Mouse (Mus musculus) adrenal gland, adult (tissue): ENCODE measurements around the gene Ppp2r2c.

Source experiments
- DNase-seq, 2 experiments: peaks; one replicate each; pipeline ENCODE4 v3.0.0; 2022 to 2023; ENCODE audit warnings: low spot score in 1 of 2; ENCODE audit not compliant: inconsistent age in 2 of 2

Ppp2r2c gene

GRCm38 (mm10) chr5:36895621-36896573, 27.6 kb downstream of the Ppp2r2c start:
- no peak for DNase-seq

GRCm38 (mm10) chr5:36897999-36898398, 29.7 kb downstream of the Ppp2r2c start:
- DNase-seq, result no peak

DNA sequence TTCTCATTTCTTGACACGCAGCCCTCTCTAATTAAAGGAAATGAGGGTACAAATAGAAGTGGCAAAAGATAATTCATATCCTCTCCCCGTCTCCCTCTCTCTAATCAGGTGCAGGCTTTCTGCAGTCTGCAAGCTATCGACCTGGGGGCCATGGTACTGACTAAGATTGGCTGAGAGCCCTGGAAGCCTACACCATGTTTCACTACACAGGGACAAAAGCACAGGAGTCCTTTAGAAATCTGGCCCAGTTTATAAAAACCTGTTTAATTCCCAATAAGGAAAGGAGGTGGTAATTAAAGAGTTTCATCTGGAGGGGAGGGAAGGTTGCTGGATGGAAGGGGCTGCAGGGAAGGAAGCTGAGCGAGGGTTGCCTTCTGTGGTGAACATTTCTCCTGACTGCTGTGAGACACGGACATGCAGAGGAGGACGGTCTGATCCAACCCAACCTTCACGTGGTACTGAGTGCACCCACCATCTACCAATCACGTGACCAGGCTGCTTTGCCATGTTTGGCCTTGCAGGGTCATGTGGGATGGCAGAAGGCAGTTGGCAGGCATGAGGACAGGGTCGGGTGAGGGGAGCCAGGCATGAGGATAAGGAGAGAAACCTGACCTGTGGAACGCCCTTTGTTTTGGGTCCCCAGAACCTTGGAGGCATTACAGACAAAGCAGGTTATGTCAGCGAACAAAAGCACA, 30.2 kb downstream of the Ppp2r2c start:
- no peak for DNase-seq

- no peak for DNase-seq
Observed at GRCm38 (mm10) chr5:36899392-36899791, 31.1 kb downstream of the Ppp2r2c start.

- peak; percentile 29 to 49 for DNase-seq
Observed at GRCm38 (mm10) chr5:36900189-36900619, 31.9 kb downstream of the Ppp2r2c start.

GRCm38 (mm10) chr5:36902807-36903206, 34.5 kb downstream of the Ppp2r2c start:
- no peak for DNase-seq

DNA sequence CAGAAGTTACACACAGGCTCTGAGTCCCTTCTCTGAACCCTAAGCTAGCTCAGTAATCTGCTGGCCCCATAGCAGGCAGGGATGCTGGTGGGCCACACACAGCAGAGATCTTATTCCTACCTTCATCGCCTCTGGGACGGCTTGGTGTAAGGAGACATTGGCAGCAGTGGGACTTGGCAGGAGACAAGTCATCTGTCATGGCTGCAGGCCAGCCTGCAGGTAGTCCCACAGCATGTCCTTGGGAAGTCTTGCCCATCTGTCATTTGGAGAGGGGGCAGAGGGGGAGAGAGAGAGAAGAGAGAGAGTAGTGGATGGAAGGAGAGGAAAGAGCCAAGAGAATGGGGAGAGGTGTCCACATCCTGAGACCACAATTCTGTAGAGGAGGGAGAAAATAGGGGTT, 35.8 kb downstream of the Ppp2r2c start:
- no peak for DNase-seq

GRCm38 (mm10) chr5:36904703-36905102, 36.4 kb downstream of the Ppp2r2c start:
- no peak for DNase-seq

GRCm38 (mm10) chr5:36905216-36905615, 36.9 kb downstream of the Ppp2r2c start:
- peak in 1 of 2 experiments; percentile 38 for DNase-seq

- DNase-seq, result no peak
Observed at GRCm38 (mm10) chr5:36907695-36908094, 39.4 kb downstream of the Ppp2r2c start.

GRCm38 (mm10) chr5:36909545-36909944, 41.2 kb downstream of the Ppp2r2c start:
- no peak for DNase-seq

DNA sequence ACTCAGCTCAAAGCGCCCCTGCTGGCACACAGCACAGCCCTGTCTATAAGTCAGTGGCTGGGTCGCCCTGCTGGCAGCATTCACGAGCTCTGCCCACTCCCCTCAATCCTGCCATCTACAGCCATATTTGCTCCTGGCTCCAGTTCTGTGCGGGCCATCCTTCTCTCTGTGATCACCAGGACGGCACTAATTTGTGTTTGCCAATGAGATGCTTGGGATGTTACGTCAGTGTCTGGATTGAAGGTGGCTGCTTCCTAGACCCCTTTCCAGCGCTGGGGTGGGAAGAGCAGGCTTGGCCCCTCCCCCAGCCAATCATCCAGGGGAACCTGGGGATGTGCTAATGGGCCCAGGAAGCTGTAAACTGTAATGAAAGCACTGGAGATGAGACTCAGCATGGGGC, 42.7 kb downstream of the Ppp2r2c start:
- DNase-seq, result no peak

DNA sequence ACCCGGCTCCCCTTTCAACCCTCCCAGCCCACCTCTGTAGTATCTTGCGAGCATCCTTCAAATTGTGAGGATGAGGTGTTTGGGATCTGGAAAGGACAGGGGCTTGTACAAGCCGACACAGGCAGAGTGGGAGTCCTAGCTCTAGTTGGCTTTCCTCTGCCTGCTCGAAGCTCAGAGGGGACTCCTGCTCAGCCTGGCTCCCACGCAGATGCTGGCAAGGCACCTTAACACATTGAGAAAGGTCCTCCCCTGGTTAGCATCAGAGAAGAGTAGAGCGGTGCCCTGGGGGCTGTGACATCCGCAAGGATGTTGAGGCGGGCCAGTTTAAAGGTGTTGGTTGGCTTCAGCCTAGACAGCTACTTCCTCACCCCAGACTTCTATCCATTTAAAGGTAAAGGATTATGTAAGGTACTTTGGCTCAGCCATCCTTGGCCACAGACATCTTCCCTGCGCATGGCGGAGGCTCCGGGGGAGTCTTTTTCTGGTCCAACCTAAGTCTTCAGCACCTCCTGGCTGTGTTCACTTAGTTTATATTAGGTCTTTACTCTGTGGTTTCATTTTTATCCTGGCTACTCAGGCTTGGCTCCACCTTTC, 43.5 kb downstream of the Ppp2r2c start:
- no peak for DNase-seq

DNA sequence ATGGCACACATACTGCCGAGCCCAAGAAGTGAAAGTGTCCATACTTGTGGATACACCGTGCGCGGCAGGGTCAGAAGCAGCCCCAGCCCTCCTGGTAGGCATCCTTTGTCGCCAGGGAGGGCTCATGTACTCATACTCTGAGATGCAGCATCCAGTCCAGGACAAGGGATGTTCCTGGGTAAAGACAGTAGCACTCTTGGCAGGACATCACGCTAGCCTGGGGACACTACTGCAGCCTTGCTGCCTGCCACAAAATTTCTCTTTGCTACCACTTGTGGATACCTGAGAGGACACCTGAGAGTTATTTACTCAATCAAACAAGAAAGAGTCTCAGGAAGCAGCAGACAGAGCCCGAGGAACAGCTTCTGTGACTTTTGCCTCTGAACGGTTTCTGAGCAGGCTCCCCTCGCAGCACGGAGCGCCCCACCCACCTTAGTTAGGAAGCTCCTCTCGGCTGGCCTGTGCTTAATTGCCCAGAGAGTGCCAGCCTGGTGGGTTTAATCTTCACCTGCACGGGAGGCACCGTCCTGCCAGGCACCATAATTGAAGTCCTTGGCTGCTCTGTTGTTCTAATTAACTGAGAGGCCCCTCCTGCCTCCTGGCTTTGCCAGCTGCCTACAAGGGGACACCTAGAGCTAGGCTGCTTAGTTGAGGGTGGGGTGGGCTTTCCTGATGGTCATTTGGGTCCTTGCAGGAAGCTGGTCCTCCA, 44.4 kb downstream of the Ppp2r2c start:
- DNase-seq, result no peak

DNA sequence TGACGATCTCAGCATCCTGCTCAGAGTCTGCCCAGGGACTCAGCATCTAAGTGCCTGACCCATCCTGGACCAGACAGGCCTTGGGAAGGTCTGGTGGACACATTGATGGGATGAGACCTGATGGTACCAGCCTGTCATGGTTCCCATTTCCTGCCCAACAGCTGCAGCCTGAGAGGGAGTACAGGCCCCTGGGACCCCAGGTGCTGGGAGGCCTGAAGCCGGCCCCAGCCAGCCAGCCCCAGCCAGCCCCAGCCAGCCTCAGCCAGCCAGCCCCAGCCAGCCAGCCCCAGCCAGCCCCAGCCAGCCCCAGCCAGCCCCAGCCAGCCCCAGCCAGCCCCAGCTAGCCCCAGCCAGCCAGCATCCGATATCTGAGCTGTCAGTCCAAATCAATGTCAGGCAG, 46.9 kb downstream of the Ppp2r2c start:
- no peak for DNase-seq

- DNase-seq, result no peak
Observed at GRCm38 (mm10) chr5:36916581-36916980, 48.3 kb downstream of the Ppp2r2c start.

DNA sequence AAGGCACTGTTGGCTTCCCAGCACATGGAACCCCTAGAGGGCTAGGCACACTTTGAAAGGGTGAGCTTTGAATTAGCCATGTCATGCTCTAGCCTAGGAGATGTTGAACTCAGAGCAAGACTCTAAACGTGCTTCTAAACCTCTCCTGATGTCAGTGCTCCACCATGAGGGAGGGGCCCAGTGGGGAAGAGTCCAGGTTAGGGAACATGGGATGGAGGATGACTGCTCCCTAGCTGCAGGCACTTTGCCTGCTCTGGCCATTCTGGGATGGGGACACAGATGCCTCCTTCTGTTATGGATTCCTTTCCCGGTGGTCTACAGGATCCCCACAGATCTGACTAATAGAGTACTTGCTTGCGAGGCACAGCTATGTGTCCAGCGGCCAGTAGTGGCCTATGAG, 48.9 kb downstream of the Ppp2r2c start:
- no peak for DNase-seq

- no peak for DNase-seq
Observed at GRCm38 (mm10) chr5:36918016-36918415, 49.7 kb downstream of the Ppp2r2c start.

- no peak for DNase-seq
Observed at GRCm38 (mm10) chr5:36920072-36920471, 51.8 kb downstream of the Ppp2r2c start.

- DNase-seq, result no peak
Observed at GRCm38 (mm10) chr5:36921871-36922270, 53.6 kb downstream of the Ppp2r2c start.

- DNase-seq, result no peak
Observed at GRCm38 (mm10) chr5:36922811-36923210, 54.5 kb downstream of the Ppp2r2c start.
